Mouse (Mus musculus) skeletal muscle tissue, adult 2 months (tissue): ENCODE data around the gene Gm20854.
"Not testable (repeated sequence)": the region's sequence is repeated elsewhere in the genome, so short reads cannot be mapped to it uniquely, and the experiment has no call there.

Source experiments
- DNase-seq: peaks from one replicate; pipeline ENCODE4 v3.0.0-alpha.2; 2012; ENCODE audit warnings: low read depth, low spot score

The Gm20854 gene

DNA sequence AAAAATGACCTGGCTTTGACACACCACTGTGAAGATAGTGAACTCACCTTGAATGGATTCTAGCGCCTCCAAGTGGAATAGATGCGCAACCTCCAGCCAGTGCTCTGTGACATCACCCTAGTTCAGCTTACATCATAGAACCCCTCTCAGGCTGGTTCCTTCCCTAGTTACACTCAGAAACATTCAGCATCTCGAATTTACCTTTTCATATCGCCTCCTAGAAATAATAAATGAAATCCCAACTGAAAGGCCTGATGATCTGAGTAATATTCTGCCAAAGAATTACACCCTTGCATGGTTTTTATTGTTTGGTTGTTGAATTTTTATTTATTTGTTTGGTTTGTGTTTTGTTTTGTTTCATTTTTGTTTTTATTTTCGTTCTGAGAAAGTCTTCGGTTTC lies at the start of gene Gm20854:
TSS of gene Gm20854 (minus strand) at position 101 of the 400 bp plus-strand sequence.
- not testable (repeated sequence) for DNase-seq
